Mouse (Mus musculus): ENCODE results near the gene Pfn1.

Gene Pfn1

GRCm38 (mm10) chr11:70655571-70656455 is 1.4 kb upstream of the Pfn1 start:
- intact Hi-C loops (cut with DNase I), result no loop called here

GRCm38 (mm10) chr11:70654923-70655570 is 603 bp upstream of the Pfn1 start:
- intact Hi-C loops (cut with DNase I), result loop anchor here (1.0 kb wide), 1 partner anchor 14 kb away; the partner anchor contains the start of gene Spag7

DNA sequence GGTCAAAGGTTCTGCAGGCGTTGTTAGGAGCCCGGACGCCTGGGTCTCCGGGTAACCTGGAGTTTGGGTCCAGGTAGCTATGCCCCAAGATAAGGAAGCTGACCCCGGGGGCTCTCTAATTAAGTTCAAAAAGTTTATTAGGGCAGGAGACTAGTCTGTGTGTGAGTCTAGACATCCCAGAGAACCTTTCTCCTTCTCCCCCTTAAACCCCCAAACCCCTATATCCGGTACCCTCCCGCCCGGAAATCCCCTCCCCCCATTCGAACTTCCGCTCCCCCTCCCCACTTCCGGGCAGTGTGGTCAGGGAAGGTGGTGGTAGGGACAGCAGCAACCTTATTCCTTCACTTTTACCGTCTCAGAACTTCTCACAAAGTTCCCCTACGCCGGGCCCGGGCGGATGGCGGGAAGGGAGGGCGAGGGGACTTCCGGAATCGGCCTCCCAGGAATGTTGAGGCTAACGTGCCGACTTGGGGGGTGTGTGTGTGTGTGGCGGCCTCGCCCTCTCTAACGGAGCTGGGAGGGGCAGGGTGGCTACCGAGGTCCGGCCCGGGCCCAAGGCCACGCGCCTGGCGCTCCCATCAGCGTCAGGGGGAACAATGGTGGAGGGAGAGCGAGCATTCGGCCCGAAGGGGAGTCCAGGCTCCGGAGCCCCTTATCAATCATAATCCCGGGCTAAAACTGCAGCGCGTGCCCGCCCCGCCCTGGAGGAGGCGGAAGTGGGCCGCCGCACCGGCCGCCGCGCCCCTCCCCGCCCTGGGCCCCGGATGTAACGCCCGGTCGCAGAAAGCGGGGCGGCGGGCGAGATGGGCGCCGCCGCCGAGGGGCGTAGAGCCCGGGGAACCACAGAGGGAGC is 873 bp downstream of the Pfn1 start:
- intact Hi-C loops (cut with DNase I), result loop anchor here (1.0 kb wide), 1 partner anchor 16 kb away; the partner anchor contains the start of gene Spag7

DNA sequence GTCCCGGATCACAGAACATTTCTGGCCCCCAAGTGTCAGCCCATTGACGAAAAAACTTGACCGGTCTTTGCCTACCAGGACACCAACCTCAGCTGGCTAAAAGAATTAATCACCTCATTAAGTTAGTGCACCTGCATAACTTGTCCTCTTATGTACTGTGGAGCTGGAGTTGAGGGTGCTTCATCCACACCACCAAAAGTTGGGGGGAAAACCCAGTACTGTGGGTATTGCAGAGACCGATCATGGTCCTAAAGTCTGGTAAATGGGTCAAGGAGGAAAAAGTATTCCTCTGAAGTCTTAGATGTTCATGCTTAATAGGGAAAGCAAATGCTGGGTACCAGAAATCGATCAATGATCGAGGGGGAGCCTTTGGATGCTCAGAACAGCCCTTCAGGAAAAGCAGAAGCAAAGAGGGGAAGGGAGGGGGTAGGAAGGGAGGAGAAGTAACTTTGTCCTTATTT is 1.5 kb downstream of the Pfn1 start:
- intact Hi-C loops (cut with DNase I), result no loop called here

DNA sequence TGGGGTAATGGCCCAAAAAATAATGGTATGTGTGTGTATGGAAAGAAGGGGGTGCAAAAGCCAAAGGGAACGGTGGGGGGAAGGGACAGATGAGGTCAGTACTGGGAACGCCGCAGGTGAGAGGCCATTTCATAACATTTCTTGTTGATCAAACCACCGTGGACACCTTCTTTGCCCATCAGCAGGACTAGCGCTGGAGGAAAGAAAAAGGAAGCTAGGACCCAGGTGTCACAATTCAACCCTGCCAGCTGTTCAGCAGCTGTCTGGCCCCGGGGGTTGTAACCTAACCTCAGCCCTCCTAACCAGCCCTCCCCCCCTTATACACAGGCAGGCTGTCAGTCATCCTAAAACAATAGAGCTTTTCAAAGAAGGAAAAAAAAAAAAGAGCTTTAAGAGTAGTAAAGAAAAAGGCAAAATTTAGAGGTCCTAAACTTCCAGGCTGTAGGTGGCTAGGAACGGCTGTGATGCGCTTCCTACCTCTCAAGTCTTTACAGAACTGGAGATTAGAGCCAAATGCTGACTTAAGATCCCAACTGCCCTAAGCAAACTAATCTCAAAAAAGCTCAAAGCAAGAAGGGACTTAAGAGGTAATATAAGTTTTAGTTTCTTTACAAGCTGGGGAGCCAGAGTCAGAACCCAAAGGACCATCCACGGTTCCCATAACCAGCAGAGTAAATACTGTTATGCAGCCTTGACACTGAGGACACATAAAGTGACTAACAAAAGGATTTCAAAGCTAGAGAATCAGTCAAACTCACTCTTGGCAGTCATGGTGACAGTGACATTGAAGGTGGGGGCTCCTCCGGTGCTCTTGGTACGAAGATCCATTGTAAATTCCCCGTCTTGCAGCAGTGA is 2.2 kb downstream of the Pfn1 start:
- intact Hi-C loops (cut with DNase I), result no loop called here

GRCm38 (mm10) chr11:70651391-70651790 is 3.1 kb downstream of the Pfn1 start:
- intact Hi-C loops (cut with DNase I), result no loop called here

- intact Hi-C loops (cut with DNase I), result no loop called here
These were observed 3.9 kb downstream of the Pfn1 start for GRCm38 (mm10) chr11:70650322-70651175.

DNA sequence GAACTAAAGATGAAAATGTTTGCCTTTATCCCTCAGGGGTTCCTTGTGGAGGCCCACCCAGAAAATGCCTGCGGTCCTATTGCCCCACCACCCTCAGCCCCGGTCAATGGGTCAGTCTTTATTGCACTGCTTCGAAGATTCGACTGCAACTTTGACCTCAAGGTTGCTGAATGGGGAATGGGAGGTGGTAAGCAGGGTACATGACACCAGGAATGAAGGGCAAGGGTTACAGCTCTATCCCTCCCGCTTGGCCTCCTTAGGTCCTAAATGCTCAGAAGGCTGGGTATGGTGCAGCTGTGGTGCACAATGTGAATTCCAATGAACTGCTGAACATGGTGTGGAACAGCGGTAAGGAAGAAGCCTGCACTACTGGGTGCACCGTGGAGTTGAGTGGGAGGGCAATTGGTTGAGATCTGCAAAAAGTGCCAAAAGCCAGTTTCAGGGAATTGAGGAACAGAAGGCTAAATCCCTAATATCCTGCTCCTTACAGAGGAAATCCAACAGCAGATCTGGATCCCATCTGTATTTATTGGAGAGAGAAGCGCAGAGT is 5.2 kb downstream of the Pfn1 start:
- intact Hi-C loops (cut with DNase I), result no loop called here

DNA sequence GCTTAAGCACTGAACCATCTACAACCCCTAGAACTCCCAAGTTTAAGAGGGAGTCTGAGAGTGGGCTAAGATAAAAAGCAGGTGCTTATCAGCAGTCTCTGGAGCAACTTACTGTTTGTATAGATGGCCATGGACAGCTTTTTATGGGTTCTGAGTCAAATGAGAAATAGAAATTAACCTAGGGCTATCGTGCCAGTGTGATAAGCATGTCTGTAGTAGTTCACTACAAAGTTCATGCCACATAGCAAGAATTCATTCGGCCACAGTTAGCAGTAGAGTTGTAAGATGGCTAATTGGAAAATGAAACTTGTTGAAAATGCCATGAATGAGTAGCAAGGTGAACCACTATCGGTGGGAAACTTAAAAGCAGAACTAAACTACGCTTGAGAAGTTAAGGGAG is 5.9 kb downstream of the Pfn1 start:
- intact Hi-C loops (cut with DNase I), result no loop called here

- intact Hi-C loops (cut with DNase I), result no loop called here
These were observed 6.6 kb downstream of the Pfn1 start for GRCm38 (mm10) chr11:70647716-70648420.

- intact Hi-C loops (cut with DNase I), result no loop called here
These were observed 7.5 kb downstream of the Pfn1 start, which contains the start of the genes Rnf167 and Slc25a11 for GRCm38 (mm10) chr11:70646691-70647650. Gene Rnf167, plus strand, starts transcription at chr11:70647235. Gene Slc25a11, minus strand, starts transcription at chr11:70647479.

- intact Hi-C loops (cut with DNase I), result no loop called here
These were observed 8.2 kb downstream of the Pfn1 start for GRCm38 (mm10) chr11:70646259-70646555.

DNA sequence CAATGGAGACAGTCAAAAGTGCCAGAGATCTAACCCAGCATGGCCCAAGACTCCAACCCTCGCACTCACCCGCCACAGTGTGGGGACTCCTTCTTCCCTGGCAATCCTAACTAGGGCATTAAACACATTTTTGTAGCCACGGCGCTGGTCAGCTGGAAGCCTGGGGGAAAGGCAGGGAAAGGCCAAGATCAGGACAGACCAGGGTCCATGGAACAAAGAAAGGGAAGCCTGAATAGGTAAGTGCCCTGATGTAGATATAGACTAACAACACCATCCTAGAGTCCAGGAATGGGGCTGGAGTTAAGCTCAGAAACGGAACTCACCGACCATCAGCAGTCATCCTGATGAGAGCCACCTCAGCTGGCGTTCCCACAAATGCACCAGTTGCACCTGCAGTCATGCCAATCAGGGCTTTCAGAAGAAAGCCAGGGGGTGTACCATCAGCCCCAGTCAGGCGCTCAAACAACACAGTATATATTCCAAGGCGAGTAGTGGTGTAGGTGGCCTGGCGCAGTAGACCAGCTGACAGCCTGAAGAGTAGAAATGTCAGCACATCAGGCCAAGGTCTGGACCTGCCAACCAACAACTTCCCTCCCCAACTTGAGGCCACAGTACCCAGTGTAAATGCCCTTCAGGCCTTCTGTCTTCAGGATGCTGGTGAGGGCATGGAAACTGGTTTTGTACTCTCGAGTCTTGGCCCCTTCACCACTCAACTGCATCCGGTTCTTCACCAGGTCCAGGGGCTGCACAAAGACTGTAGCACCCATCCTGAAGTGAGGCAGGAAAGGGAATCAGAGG is 8.8 kb downstream of the Pfn1 start:
- intact Hi-C loops (cut with DNase I), result no loop called here

DNA sequence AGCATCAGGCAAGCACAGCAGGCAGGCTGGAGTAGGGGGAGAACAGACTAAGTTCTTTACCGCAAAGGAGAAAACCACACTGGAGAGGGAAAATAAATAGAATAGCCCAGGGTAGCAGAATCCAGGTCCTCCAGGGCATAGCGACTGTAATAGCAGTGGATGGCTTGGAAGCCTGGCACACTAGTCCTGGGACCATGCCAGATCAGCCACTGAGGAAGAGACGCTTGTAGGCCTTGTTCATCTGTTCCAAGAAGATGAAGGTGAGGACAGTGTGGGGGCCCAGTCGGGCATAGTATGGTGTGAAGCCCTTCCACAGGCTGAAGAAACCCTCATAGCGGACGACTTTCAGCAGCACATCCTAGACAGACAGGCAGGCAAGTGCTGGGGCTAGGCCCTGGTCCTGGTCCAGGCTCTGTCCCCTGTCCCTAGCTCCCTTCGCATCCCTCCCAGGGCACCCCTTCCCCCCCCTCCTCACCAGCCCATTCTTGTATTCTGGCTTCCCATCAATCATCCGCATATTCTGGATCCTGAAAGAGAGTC is 9.8 kb downstream of the Pfn1 start:
- intact Hi-C loops (cut with DNase I), result no loop called here

DNA sequence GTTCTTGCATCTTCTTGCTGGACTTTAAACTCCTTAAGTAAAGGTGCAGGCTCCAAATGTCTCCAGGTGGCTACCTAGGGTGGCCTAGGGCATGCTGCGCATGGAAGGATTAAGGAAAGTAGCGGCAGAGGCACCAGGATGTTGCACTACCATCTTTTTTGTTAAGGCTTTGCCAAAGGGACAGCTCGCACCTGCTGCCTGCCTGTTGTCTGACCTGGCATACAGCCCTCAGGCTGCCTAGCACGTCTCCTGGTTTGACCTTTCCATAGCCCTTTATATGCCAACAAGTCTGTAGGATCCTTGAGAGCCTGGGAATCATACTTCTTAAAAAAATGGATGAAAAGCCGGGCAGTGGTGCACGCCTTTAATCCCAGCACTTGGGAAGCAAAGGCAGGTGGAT is 11.4 kb downstream of the Pfn1 start:
- intact Hi-C loops (cut with DNase I), result no loop called here

DNA sequence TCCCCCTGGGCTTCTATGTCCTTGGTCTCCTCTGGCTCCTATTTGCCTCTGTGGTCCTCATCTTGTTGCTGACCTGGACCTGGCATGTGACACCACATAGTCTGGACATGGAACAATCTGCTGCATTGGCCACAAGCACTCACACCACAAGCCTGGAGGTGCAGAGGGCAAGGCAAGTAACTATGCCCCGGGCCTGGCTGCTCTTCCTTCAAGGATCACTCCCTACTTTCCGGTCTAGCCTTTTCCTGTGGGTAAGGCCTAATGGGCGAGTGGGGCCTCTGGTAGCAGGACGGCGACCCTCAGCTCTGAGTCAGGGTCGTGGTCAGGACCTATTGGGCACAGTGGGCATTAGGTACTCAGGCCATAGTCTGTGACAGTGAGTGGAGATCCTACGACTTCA is 13.2 kb downstream of the Pfn1 start:
- intact Hi-C loops (cut with DNase I), result no loop called here
